Comparison of ENCODE assay signal across 15 mouse cellular contexts in genomic region chr7:128058576-128058975, GRCm38 (mm10). TPM values are rescaled to one million over a fixed set of nuclear protein-coding genes. Genes with fewer than 3 reads are reported as not detected.
A peak's percentile ranks its signal among the peaks of the same experiment; 100 is the strongest.
DNase-seq lines count a peak whose midpoint lies in the region; ATAC-seq and TF ChIP-seq lines count a peak whose summit lies in the region.
"Had no signal": no experiment of that assay in that cellular context is flagged by ENCODE, and none has a peak within 500 bp of the region (broad histone marks: within the 10 kb centered on the region; RNA-seq: fewer than 3 reads in every experiment).

No protein-coding gene starts in this region.

- no peaks in the 10 kb centered on the region for H3K27me3 ChIP-seq in liver, postnatal 0 days (ENCODE audit: insufficient read depth, low read length)
- no peaks in the 10 kb centered on the region for H3K27me3 ChIP-seq in forebrain, embryonic 10.5 days (ENCODE audit: poor library complexity, severe bottlenecking)
- H3K27me3 ChIP-seq: liver, embryonic 12.5 days had no signal

- H3K4me3 ChIP-seq in liver, postnatal 0 days (ENCODE audit: low read depth, low read length), result no peak overlapping the region
- H3K4me3 ChIP-seq in bone marrow macrophage, adult 2 months (ENCODE audit: insufficient read depth, low read length), result no peak overlapping the region
- H3K4me3 ChIP-seq in forebrain, embryonic 10.5 days, result no peak overlapping the region
- H3K4me3 ChIP-seq: liver, embryonic 12.5 days; megakaryocyte, embryonic 14.5 days had no signal

- no peak overlapping the region for H3K4me2 ChIP-seq in liver, postnatal 0 days (ENCODE audit: low read depth, low read length)
- H3K4me2 ChIP-seq: liver, embryonic 12.5 days had no signal

- H3K9ac ChIP-seq in liver, postnatal 0 days (replicated peaks), result no peak overlapping the region
- H3K9ac ChIP-seq: liver, embryonic 12.5 days had no signal

- H3K27ac ChIP-seq in liver, postnatal 0 days (ENCODE audit: low read depth), result peak overlapping the region; percentile 46
- peak overlapping the region; percentile 86 for H3K27ac ChIP-seq in bone marrow macrophage, adult 2 months (ENCODE audit: insufficient read depth, low read depth, low read length)
- H3K27ac ChIP-seq in forebrain, embryonic 10.5 days, result no peak overlapping the region
- H3K27ac ChIP-seq: liver, embryonic 12.5 days had no signal

- 40% methylated on average over 7 of the region's 7 CpGs for WGBS in liver, postnatal 0 days (ENCODE audit: insufficient replicate concordance)
- WGBS in forebrain, embryonic 10.5 days, result 79% methylated on average over 7 of the region's 7 CpGs

- TF ChIP-seq POLR2A in bone marrow macrophage, adult 2 months (IDR thresholded peaks at IDR 0.05; ENCODE audit: borderline replicate concordance, low read depth, low read length), result no peak

- H3K36me3 ChIP-seq in liver, postnatal 0 days (replicated peaks; ENCODE audit: insufficient read depth, low read length), result no peaks in the 10 kb centered on the region
- no peaks in the 10 kb centered on the region for H3K36me3 ChIP-seq in forebrain, embryonic 10.5 days (replicated peaks)
- H3K36me3 ChIP-seq: liver, embryonic 12.5 days had no signal

- DNase-seq in liver, postnatal 0 days, result peak; percentile 39
- no peak for DNase-seq in liver
- DNase-seq in thymus, postnatal 14 days, result peak; percentile 86
- DNase-seq in left cerebral cortex, postnatal 14 days (ENCODE audit: low spot score in 2 of 2), result no peak
- no peak for DNase-seq in forebrain, embryonic 10.5 days (ENCODE audit: extremely low spot score, low spot score)
- DNase-seq: adrenal gland, adult 8-10 months; cerebellum, postnatal 25 days; heart, postnatal 36 days; kidney, adult 11 months had no signal

- intact Hi-C loops in left cerebral cortex, postnatal 14 days (cut with DNase I), result no loop called here

- peak; percentile 51 for ATAC-seq in liver, postnatal 0 days
- ATAC-seq in megakaryocyte, adult 5-6 weeks (ENCODE audit: poor library complexity, severe bottlenecking), result peak; percentile 48
- ATAC-seq: forebrain, embryonic 16.5 days; liver, embryonic 12.5 days had no signal

- H3K9me3 ChIP-seq in liver, postnatal 0 days (ENCODE audit: low read length), result no peaks in the 10 kb centered on the region
- no peaks in the 10 kb centered on the region for H3K9me3 ChIP-seq in forebrain, embryonic 10.5 days
- H3K9me3 ChIP-seq: liver, embryonic 12.5 days; megakaryocyte, embryonic 14.5 days had no signal

- TF ChIP-seq EP300 in liver, postnatal 0 days (IDR thresholded peaks at IDR 0.05; ENCODE audit: low read depth), result no peak

- H3K4me1 ChIP-seq in liver, postnatal 0 days (ENCODE audit: insufficient read depth), result peaks cover 16% of the 10 kb centered on the region; the same call in 1 of the 2 replicates
- H3K4me1 ChIP-seq in bone marrow macrophage, adult 2 months (ENCODE audit: control insufficient read depth, insufficient read depth, low read length), result peaks cover 61% of the 10 kb centered on the region
- H3K4me1 ChIP-seq in forebrain, embryonic 10.5 days, result no peaks in the 10 kb centered on the region

- no peak for TF ChIP-seq CTCF in liver, postnatal 0 days (IDR thresholded peaks at IDR 0.05; ENCODE audit: low read depth)
- no peak for TF ChIP-seq CTCF in bone marrow macrophage, adult 2 months (IDR thresholded peaks at IDR 0.05; ENCODE audit: low read depth, low read length)

RNA-seq across cellular contexts. Expression of gene Itgam, which starts 3.9 kb away (rescaled TPM):
- 5.1 and 6.1 TPM in 2 replicates for polyA plus RNA-seq in liver, postnatal 0 days (2015; fragmentation: Nextera tagmentation; extraction: Ambion mirVana)
- polyA plus RNA-seq in bone marrow macrophage, adult 2 months (2012; ENCODE audit: insufficient read depth, insufficient read length, missing spikeins), result 515 and 564 TPM in 2 replicates
- 209 and 227 TPM in 2 replicates for total RNA-seq in megakaryocyte, adult 5-6 weeks (2015)
- total RNA-seq in megakaryocyte, adult 5-6 weeks (2017), result 286 and 332 TPM in 2 replicates
- total RNA-seq in left cerebral cortex, postnatal 14 days (2021), result 10 to 100 TPM; 10.9 to 11.6 TPM
- 0.33 and 0.40 TPM in 2 replicates for polyA plus RNA-seq in forebrain, embryonic 10.5 days (2016; fragmentation: Nextera tagmentation; extraction: Ambion mirVana)

RNA-seq across cellular contexts. Expression of gene Gm49368, which starts 3.9 kb away (rescaled TPM):
- polyA plus RNA-seq in liver, postnatal 0 days (2015; fragmentation: Nextera tagmentation; extraction: Ambion mirVana), result 0.51 TPM in 1 of 2 replicates, not detected in the other
- 1.7 and 11.3 TPM in 2 replicates for polyA plus RNA-seq in bone marrow macrophage, adult 2 months (2012; ENCODE audit: insufficient read depth, insufficient read length, missing spikeins)
- 9.8 and 11.2 TPM in 2 replicates for total RNA-seq in megakaryocyte, adult 5-6 weeks (2015)
- total RNA-seq in megakaryocyte, adult 5-6 weeks (2017), result 0.81 and 2.3 TPM in 2 replicates
- under 1 TPM in 1 of 2 experiments, not detected in 1; 0.08 TPM for total RNA-seq in left cerebral cortex, postnatal 14 days (2021)
- polyA plus RNA-seq in forebrain, embryonic 10.5 days (2016; fragmentation: Nextera tagmentation; extraction: Ambion mirVana), result not detected in 2 replicates
- total RNA-seq: heart, postnatal 36 days; left cerebral cortex, adult 18-20 months had no signal
- polyA plus RNA-seq: forebrain, embryonic 16.5 days; liver, embryonic 12.5 days had no signal

RNA-seq across cellular contexts. Expression of gene Trim72, which starts 54.8 kb away (rescaled TPM):
- polyA plus RNA-seq in liver, postnatal 0 days (2015; fragmentation: Nextera tagmentation; extraction: Ambion mirVana), result 0.12 TPM in 1 of 2 replicates, not detected in the other
- not detected in 2 replicates for polyA plus RNA-seq in bone marrow macrophage, adult 2 months (2012; ENCODE audit: insufficient read depth, insufficient read length, missing spikeins)
- total RNA-seq in megakaryocyte, adult 5-6 weeks (2015), result not detected in 2 replicates
- total RNA-seq in megakaryocyte, adult 5-6 weeks (2017), result not detected in 2 replicates
- total RNA-seq in left cerebral cortex, postnatal 14 days (2021), result under 1 TPM; 0.64 to 0.97 TPM
- polyA plus RNA-seq in forebrain, embryonic 10.5 days (2016; fragmentation: Nextera tagmentation; extraction: Ambion mirVana), result not detected in 2 replicates
- polyA plus RNA-seq: forebrain, embryonic 16.5 days; liver, embryonic 12.5 days had no signal

Comparison
In these comparisons a context has a peak if more than half of its experiments do, and no peak if none do; other contexts are left out.
1. DNase-seq: peak in liver, postnatal 0 days (single experiment) and thymus, postnatal 14 days (single experiment); none in liver (single experiment), left cerebral cortex, postnatal 14 days (0 of 2) and forebrain, embryonic 10.5 days (single experiment).
2. RNA of gene Itgam, which starts 3.9 kb away (polyA plus RNA-seq): 515 to 564 TPM in bone marrow macrophage, adult 2 months; 5.1 to 6.1 TPM in liver, postnatal 0 days and 0.33 to 0.40 TPM in forebrain, embryonic 10.5 days; every median in the first group is over 10 times any median in the second.